ENCODE assay signal across 33 mouse cellular contexts in the genomic region with DNA sequence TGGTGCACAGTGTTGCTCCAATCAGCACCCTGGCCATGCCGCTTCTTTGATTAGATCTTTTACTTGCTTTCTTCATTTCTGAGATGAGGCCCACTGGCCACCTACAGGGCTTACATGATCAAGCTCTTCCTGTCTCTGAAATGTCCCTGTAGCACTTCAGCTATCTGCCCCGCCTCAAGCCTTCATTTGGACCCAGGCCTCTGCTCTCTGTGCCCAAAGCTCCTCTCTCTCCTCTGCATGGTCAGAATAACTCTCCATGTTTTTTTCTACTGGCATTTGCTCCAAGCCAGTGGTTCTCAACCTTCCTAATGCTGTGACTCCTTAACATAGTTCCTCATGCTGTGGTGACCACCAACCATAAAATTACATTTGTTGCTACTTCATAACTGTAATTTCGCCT. TPM values are rescaled to one million over a fixed set of nuclear protein-coding genes. Genes with fewer than 3 reads are reported as not detected.
"Had no signal": no experiment of that assay in that cellular context is flagged by ENCODE, and none has a peak within 500 bp of the region (broad histone marks: within the 10 kb centered on the region; RNA-seq: fewer than 3 reads in every experiment).

No protein-coding gene starts in this region.

- H3K27ac ChIP-seq: embryonic facial prominence, embryonic 10.5 days; embryonic facial prominence, embryonic 12.5 days; embryonic facial prominence, embryonic 13.5 days; embryonic facial prominence, embryonic 15.5 days; forebrain, embryonic 10.5 days; forebrain, embryonic 12.5 days; forebrain, embryonic 13.5 days; forebrain, embryonic 15.5 days; gastrocnemius, adult 2 months; heart, adult 2 months had no signal

- H3K4me3 ChIP-seq: embryonic facial prominence, embryonic 10.5 days; embryonic facial prominence, embryonic 12.5 days; embryonic facial prominence, embryonic 13.5 days; embryonic facial prominence, embryonic 15.5 days; erythroblast, embryonic 14.5 days; forebrain, embryonic 10.5 days; forebrain, embryonic 12.5 days; forebrain, embryonic 13.5 days; forebrain, embryonic 15.5 days; gastrocnemius, adult 2 months; heart, adult 2 months had no signal

- H3K9me3 ChIP-seq: embryonic facial prominence, embryonic 10.5 days; embryonic facial prominence, embryonic 12.5 days; embryonic facial prominence, embryonic 13.5 days; embryonic facial prominence, embryonic 15.5 days; forebrain, embryonic 10.5 days; forebrain, embryonic 12.5 days; forebrain, embryonic 13.5 days; forebrain, embryonic 15.5 days had no signal

- H3K27me3 ChIP-seq: embryonic facial prominence, embryonic 12.5 days; forebrain, embryonic 15.5 days had no signal

- H3K36me3 ChIP-seq: embryonic facial prominence, embryonic 10.5 days; embryonic facial prominence, embryonic 12.5 days; embryonic facial prominence, embryonic 13.5 days; embryonic facial prominence, embryonic 15.5 days; forebrain, embryonic 10.5 days; forebrain, embryonic 12.5 days; forebrain, embryonic 15.5 days had no signal

- H3K4me1 ChIP-seq: embryonic facial prominence, embryonic 12.5 days; embryonic facial prominence, embryonic 13.5 days; forebrain, embryonic 15.5 days had no signal

- DNase-seq: cerebellum, adult 2 months; cerebellum, adult 8-10 months; cerebellum, adult 9-10 months; cerebellum, adult 9-11 months; cerebellum, postnatal 10 days; cerebellum, postnatal 14 days; cerebellum, postnatal 25 days; cerebellum, postnatal 36 days; embryo, embryonic 11 days; forebrain, postnatal 0 days; gastrocnemius, adult 2 months; gastrocnemius, postnatal 10 days; gastrocnemius, postnatal 14 days; gastrocnemius, postnatal 25 days; gastrocnemius, postnatal 36 days; heart, adult 18-20 months; heart, adult 2 months had no signal

RNA-seq across cellular contexts. Expression of a gene that starts 19.4 kb away (rescaled TPM):
- total RNA-seq: common myeloid progenitor, adult 5-6 weeks; gastrocnemius, adult 18-20 months; gastrocnemius, adult 2 months; gastrocnemius, adult 8-10 months; gastrocnemius, postnatal 10 days; gastrocnemius, postnatal 14 days; gastrocnemius, postnatal 25 days; gastrocnemius, postnatal 36 days; gastrocnemius, postnatal 4 days; granulocyte monocyte progenitor cell, adult 5-6 weeks; heart, adult 18-20 months; heart, adult 2 months; heart, adult 8-10 months had no signal
- polyA plus RNA-seq: embryonic facial prominence, embryonic 15.5 days; erythroblast, embryonic 14.5 days; gonadal fat pad, adult 2 months; heart, adult 2 months had no signal
